In genomic region chr6:22330169-22330960, GRCm38 (mm10) we compare ENCODE assay signal across 16 mouse cellular contexts. TPM values are rescaled to one million over a fixed set of nuclear protein-coding genes. Genes with fewer than 3 reads are reported as not detected.
A peak's percentile ranks its signal among the peaks of the same experiment; 100 is the strongest.
DNase-seq lines count a peak whose midpoint lies in the region; ATAC-seq and TF ChIP-seq lines count a peak whose summit lies in the region.
"Had no signal": no experiment of that assay in that cellular context is flagged by ENCODE, and none has a peak within 500 bp of the region (broad histone marks: within the 10 kb centered on the region; RNA-seq: fewer than 3 reads in every experiment).

No protein-coding gene starts in this region.

- H3K27ac ChIP-seq in gastrocnemius, adult 2 months: peak overlapping the region; percentile 28; the same call in 1 of the 2 replicates
- peak overlapping the region; percentile 96 for H3K27ac ChIP-seq in thymus, adult 2 months (ENCODE audit: control insufficient read depth, insufficient read depth, low read length)
- H3K27ac ChIP-seq in small intestine, adult 2 months (ENCODE audit: insufficient read depth, low read depth, low read length): peak overlapping the region; percentile 85
- no peak overlapping the region for H3K27ac ChIP-seq in midbrain, embryonic 15.5 days
- no peak overlapping the region for H3K27ac ChIP-seq in midbrain, embryonic 13.5 days
- H3K27ac ChIP-seq: embryonic facial prominence, embryonic 13.5 days; hindbrain, embryonic 10.5 days had no signal

- no peak for TF ChIP-seq POLR2A in thymus, adult 2 months (IDR thresholded peaks at IDR 0.05; ENCODE audit: control insufficient read depth, extremely low read depth, insufficient read depth, low read length, poor library complexity)
- no peak for TF ChIP-seq POLR2A in small intestine, adult 2 months (IDR thresholded peaks at IDR 0.05; ENCODE audit: low read depth, low read length)

- H3K27me3 ChIP-seq in thymus, adult 2 months (ENCODE audit: control insufficient read depth, insufficient read depth, low read length): no peaks in the 10 kb centered on the region
- H3K27me3 ChIP-seq in small intestine, adult 2 months (ENCODE audit: control insufficient read depth, insufficient read depth, low read length): no peaks in the 10 kb centered on the region
- no peaks in the 10 kb centered on the region for H3K27me3 ChIP-seq in midbrain, embryonic 15.5 days (replicated peaks)
- H3K27me3 ChIP-seq in midbrain, embryonic 13.5 days: no peaks in the 10 kb centered on the region
- H3K27me3 ChIP-seq: embryonic facial prominence, embryonic 13.5 days; heart, embryonic 12.5 days had no signal

- H3K36me3 ChIP-seq in thymus, adult 2 months (ENCODE audit: control insufficient read depth, insufficient read depth, low read length): peaks cover 16% of the 10 kb centered on the region
- H3K36me3 ChIP-seq in small intestine, adult 2 months (ENCODE audit: control insufficient read depth, insufficient read depth, low read length): peaks cover 9% of the 10 kb centered on the region
- H3K36me3 ChIP-seq in midbrain, embryonic 15.5 days (replicated peaks): no peaks in the 10 kb centered on the region
- peaks cover 4% of the 10 kb centered on the region; the same call in 1 of the 2 replicates for H3K36me3 ChIP-seq in midbrain, embryonic 13.5 days

- H3K9me3 ChIP-seq in midbrain, embryonic 15.5 days: no peaks in the 10 kb centered on the region
- no peaks in the 10 kb centered on the region for H3K9me3 ChIP-seq in midbrain, embryonic 13.5 days
- H3K9me3 ChIP-seq: embryonic facial prominence, embryonic 13.5 days; heart, embryonic 12.5 days; hindbrain, embryonic 10.5 days had no signal

- TF ChIP-seq CTCF in gastrocnemius, adult 2 months (IDR thresholded peaks at IDR 0.05): no peak
- no peak for TF ChIP-seq CTCF in thymus, adult 2 months (IDR thresholded peaks at IDR 0.05; ENCODE audit: borderline replicate concordance, control insufficient read depth, extremely low read depth, insufficient read depth, low read length, poor library complexity)
- no peak for TF ChIP-seq CTCF in small intestine, adult 2 months (IDR thresholded peaks at IDR 0.05; ENCODE audit: extremely low read depth, insufficient read length, insufficient replicate concordance, low read depth, low read length)

- no peak overlapping the region for H3K9ac ChIP-seq in midbrain, embryonic 15.5 days
- H3K9ac ChIP-seq in midbrain, embryonic 13.5 days (replicated peaks): no peak overlapping the region
- H3K9ac ChIP-seq: embryonic facial prominence, embryonic 13.5 days; heart, embryonic 12.5 days had no signal

- no peak for DNase-seq in gastrocnemius, adult 2 months
- no peak for DNase-seq in gastrocnemius, postnatal 14 days
- peak; percentile 28 for DNase-seq in thymus, adult 2 months
- no peak for DNase-seq in thymus, postnatal 4 days
- DNase-seq in urinary bladder, postnatal 10 days (ENCODE audit: low spot score): no peak
- DNase-seq: cerebellum, postnatal 14 days; gastrocnemius, postnatal 10 days; kidney, adult 18-20 months had no signal

- peaks cover 14% of the 10 kb centered on the region for H3K4me1 ChIP-seq in thymus, adult 2 months (replicated peaks; ENCODE audit: control insufficient read depth, insufficient read depth, low read length)
- peaks cover 34% of the 10 kb centered on the region for H3K4me1 ChIP-seq in small intestine, adult 2 months (ENCODE audit: control insufficient read depth, insufficient read depth, insufficient read length, low read length)
- H3K4me1 ChIP-seq in midbrain, embryonic 15.5 days: 0 out of 2 replicates have a peak, but pooled peaks cover 5% of the 10 kb centered on the region
- no peaks in the 10 kb centered on the region for H3K4me1 ChIP-seq in midbrain, embryonic 13.5 days (replicated peaks)
- H3K4me1 ChIP-seq: embryonic facial prominence, embryonic 13.5 days; hindbrain, embryonic 10.5 days had no signal

- WGBS in thymus, adult 2 months: 75% methylated on average over 13 of the region's 13 CpGs
- WGBS in small intestine, adult 2 months: 24% methylated on average over 13 of the region's 13 CpGs
- 92% methylated on average over 13 of the region's 13 CpGs for WGBS in midbrain, embryonic 15.5 days
- 89% methylated on average over 13 of the region's 13 CpGs for WGBS in midbrain, embryonic 13.5 days

- peak overlapping the region; percentile 32 for H3K4me3 ChIP-seq in gastrocnemius, adult 2 months
- H3K4me3 ChIP-seq in thymus, adult 2 months (ENCODE audit: control insufficient read depth, insufficient read depth, low read length): no peak overlapping the region
- peak overlapping the region; percentile 3; the same call in 1 of the 2 replicates for H3K4me3 ChIP-seq in small intestine, adult 2 months (ENCODE audit: low read depth, low read length)
- H3K4me3 ChIP-seq in midbrain, embryonic 15.5 days: no peak overlapping the region
- H3K4me3 ChIP-seq in midbrain, embryonic 13.5 days (replicated peaks): no peak overlapping the region
- H3K4me3 ChIP-seq: embryonic facial prominence, embryonic 13.5 days; heart, embryonic 12.5 days; hindbrain, embryonic 10.5 days had no signal

- intact Hi-C loops in gastrocnemius, adult 2 months (cut with DNase I): no loop called here
- intact Hi-C loops in gastrocnemius, postnatal 14 days (cut with DNase I; ENCODE audit: low total_unique reads): no loop called here

- no peak overlapping the region for H3K4me2 ChIP-seq in midbrain, embryonic 15.5 days
- no peak overlapping the region for H3K4me2 ChIP-seq in midbrain, embryonic 13.5 days (replicated peaks)
- H3K4me2 ChIP-seq: embryonic facial prominence, embryonic 13.5 days; heart, embryonic 12.5 days had no signal

- ATAC-seq in midbrain, embryonic 15.5 days (replicated peaks): no peak
- no peak for ATAC-seq in midbrain, embryonic 13.5 days
- ATAC-seq: forebrain, embryonic 14.5 days had no signal

RNA-seq across cellular contexts. Expression of gene Fam3c, which starts 25.7 kb away (rescaled TPM):
- 10 to 100 TPM; 16.3 to 24.0 TPM for total RNA-seq in gastrocnemius, adult 2 months (2021)
- 10 to 100 TPM; 21.8 to 23.9 TPM for total RNA-seq in gastrocnemius, postnatal 14 days (2021)
- 3.8 and 3.9 TPM in 2 replicates for polyA plus RNA-seq in thymus, adult 2 months (2012; rRNA removed)
- polyA plus RNA-seq in small intestine, adult 2 months (2012; rRNA removed): 1.4 and 4.3 TPM in 2 replicates
- polyA plus RNA-seq in midbrain, embryonic 15.5 days (2015; fragmentation: Nextera tagmentation; extraction: Ambion mirVana): 77.8 and 79.4 TPM in 2 replicates
- polyA plus RNA-seq in midbrain, embryonic 13.5 days (2015; fragmentation: Nextera tagmentation; extraction: Ambion mirVana): 38.1 and 41.8 TPM in 2 replicates

RNA-seq across cellular contexts. Expression of gene Wnt16, which starts 42.3 kb away (rescaled TPM):
- total RNA-seq in gastrocnemius, adult 2 months (2021): 1 to 10 TPM; 1.4 to 7.8 TPM
- 1 to 10 TPM; 1.4 to 2.1 TPM for total RNA-seq in gastrocnemius, postnatal 14 days (2021)
- 0.12 and 0.18 TPM in 2 replicates for polyA plus RNA-seq in thymus, adult 2 months (2012; rRNA removed)
- not detected in 2 replicates for polyA plus RNA-seq in small intestine, adult 2 months (2012; rRNA removed)
- polyA plus RNA-seq in midbrain, embryonic 15.5 days (2015; fragmentation: Nextera tagmentation; extraction: Ambion mirVana): 0.77 TPM in 2 replicates
- 0.41 TPM in 1 of 2 replicates, not detected in the other for polyA plus RNA-seq in midbrain, embryonic 13.5 days (2015; fragmentation: Nextera tagmentation; extraction: Ambion mirVana)
- total RNA-seq: adrenal gland, adult 18-20 months had no signal

Comparison
In these comparisons a context has a peak if more than half of its experiments do, and no peak if none do; other contexts are left out.
1. H3K27ac ChIP-seq: peak in gastrocnemius, adult 2 months (single experiment), thymus, adult 2 months (single experiment) and small intestine, adult 2 months (single experiment); none in midbrain, embryonic 15.5 days (single experiment) and midbrain, embryonic 13.5 days (single experiment).
2. H3K4me3 ChIP-seq: peak in gastrocnemius, adult 2 months (single experiment) and small intestine, adult 2 months (single experiment); none in thymus, adult 2 months (single experiment), midbrain, embryonic 15.5 days (single experiment) and midbrain, embryonic 13.5 days (single experiment).